Mouse (Mus musculus): Measurements from ENCODE around the gene Aox1. TPM values are rescaled to one million over a fixed set of nuclear protein-coding genes. Genes with fewer than 3 reads are reported as not detected.

Aox1 gene
- polyA plus RNA-seq, 1 experiment from 2014 or later: 0.25 TPM

GRCm38 (mm10) chr1:58065151-58065550 is 35.4 kb downstream of the Aox1 start:
- Histone ChIP-seq H3K4me3 (replicated peaks) (no peak overlapping the region), H3K36me3 (replicated peaks) (no peaks in the 10 kb centered on the region), H3K27me3 (no peaks in the 10 kb centered on the region), H3K4me2 (no peak overlapping the region), H3K4me1 (replicated peaks) (no peaks in the 10 kb centered on the region), H3K9me3 (replicated peaks) (no peaks in the 10 kb centered on the region), H3K27ac (replicated peaks) (no peak overlapping the region), H3K9ac (no peak overlapping the region)
- WGBS (ENCODE audit: insufficient replicate concordance): 75% methylated on average over 5 of the region's 5 CpGs
- no peak for ATAC-seq (ENCODE audit: insufficient read depth)

- Histone ChIP-seq H3K27me3 (no peaks in the 10 kb centered on the region), H3K9me3 (replicated peaks) (no peaks in the 10 kb centered on the region), H3K27ac (replicated peaks) (no peak overlapping the region), H3K9ac (no peak overlapping the region), H3K4me3 (replicated peaks) (no peak overlapping the region), H3K36me3 (replicated peaks) (no peaks in the 10 kb centered on the region), H3K4me1 (replicated peaks) (no peaks in the 10 kb centered on the region), H3K4me2 (no peak overlapping the region)
- no peak for ATAC-seq (ENCODE audit: insufficient read depth)
- WGBS (ENCODE audit: insufficient replicate concordance): 63% methylated on average over 3 of the region's 3 CpGs
Observed at GRCm38 (mm10) chr1:58065606-58066005, 35.9 kb downstream of the Aox1 start.

- Histone ChIP-seq H3K9ac (no peak overlapping the region), H3K4me1 (replicated peaks) (no peaks in the 10 kb centered on the region), H3K36me3 (replicated peaks) (no peaks in the 10 kb centered on the region), H3K27me3 (no peaks in the 10 kb centered on the region), H3K4me3 (replicated peaks) (no peak overlapping the region), H3K27ac (replicated peaks) (no peak overlapping the region), H3K4me2 (no peak overlapping the region), H3K9me3 (replicated peaks) (no peaks in the 10 kb centered on the region)
- no peak for ATAC-seq (ENCODE audit: insufficient read depth)
- WGBS (ENCODE audit: insufficient replicate concordance): 67% methylated on average over 6 of the region's 6 CpGs
Observed at GRCm38 (mm10) chr1:58069181-58069580, 39.5 kb downstream of the Aox1 start.

GRCm38 (mm10) chr1:58070091-58070490 is 40.4 kb downstream of the Aox1 start:
- no peak overlapping the region for H3K9ac ChIP-seq
- ATAC-seq (ENCODE audit: insufficient read depth): no peak
- 78% methylated on average over 11 of the region's 11 CpGs for WGBS (ENCODE audit: insufficient replicate concordance)

GRCm38 (mm10) chr1:58071006-58071405 is 41.3 kb downstream of the Aox1 start:
- Histone ChIP-seq H3K9me3 (replicated peaks) (no peaks in the 10 kb centered on the region), H3K27ac (replicated peaks) (no peak overlapping the region), H3K4me3 (replicated peaks) (no peak overlapping the region), H3K9ac (no peak overlapping the region), H3K36me3 (replicated peaks) (no peaks in the 10 kb centered on the region), H3K4me2 (no peak overlapping the region), H3K4me1 (replicated peaks) (no peaks in the 10 kb centered on the region), H3K27me3 (no peaks in the 10 kb centered on the region)
- no peak for ATAC-seq (ENCODE audit: insufficient read depth)
- 64% methylated on average over 9 of the region's 9 CpGs for WGBS (ENCODE audit: insufficient replicate concordance)

More at GRCm38 (mm10) chr1:58070091-58070490, 40.4 kb downstream of the Aox1 start:
- Histone ChIP-seq H3K27me3 (no peaks in the 10 kb centered on the region), H3K4me2 (no peak overlapping the region), H3K36me3 (replicated peaks) (no peaks in the 10 kb centered on the region), H3K4me3 (replicated peaks) (no peak overlapping the region), H3K4me1 (replicated peaks) (no peaks in the 10 kb centered on the region), H3K27ac (replicated peaks) (no peak overlapping the region), H3K9me3 (replicated peaks) (no peaks in the 10 kb centered on the region)

- H3K9ac ChIP-seq: no peak overlapping the region
- H3K4me1 ChIP-seq (replicated peaks): no peaks in the 10 kb centered on the region
- H3K4me3 ChIP-seq (replicated peaks): no peak overlapping the region
- H3K27ac ChIP-seq (replicated peaks): no peak overlapping the region
- H3K4me2 ChIP-seq: no peak overlapping the region
- H3K9me3 ChIP-seq (replicated peaks): no peaks in the 10 kb centered on the region
- no peaks in the 10 kb centered on the region for H3K27me3 ChIP-seq
- WGBS (ENCODE audit: insufficient replicate concordance): 63% methylated on average over 1 of the region's 1 CpGs
- no peak for ATAC-seq (ENCODE audit: insufficient read depth)
- H3K36me3 ChIP-seq (replicated peaks): no peaks in the 10 kb centered on the region
Observed at GRCm38 (mm10) chr1:58071509-58071908, 41.8 kb downstream of the Aox1 start.

- Histone ChIP-seq H3K27me3 (no peaks in the 10 kb centered on the region), H3K36me3 (replicated peaks) (no peaks in the 10 kb centered on the region), H3K4me2 (no peak overlapping the region), H3K9ac (no peak overlapping the region), H3K4me3 (replicated peaks) (no peak overlapping the region), H3K9me3 (replicated peaks) (no peaks in the 10 kb centered on the region), H3K4me1 (replicated peaks) (no peaks in the 10 kb centered on the region), H3K27ac (replicated peaks) (no peak overlapping the region)
- ATAC-seq (ENCODE audit: insufficient read depth): no peak
- 70% methylated on average over 2 of the region's 2 CpGs for WGBS (ENCODE audit: insufficient replicate concordance)
Observed at GRCm38 (mm10) chr1:58072416-58072815, 42.7 kb downstream of the Aox1 start.

- H3K4me3 ChIP-seq (replicated peaks): no peak overlapping the region
- no peak for ATAC-seq (ENCODE audit: insufficient read depth)
- WGBS (ENCODE audit: insufficient replicate concordance): 54% methylated on average over 12 of the region's 12 CpGs
- no peaks in the 10 kb centered on the region for H3K36me3 ChIP-seq (replicated peaks)
- H3K4me2 ChIP-seq: no peak overlapping the region
- H3K9me3 ChIP-seq (replicated peaks): no peaks in the 10 kb centered on the region
- H3K4me1 ChIP-seq (replicated peaks): no peaks in the 10 kb centered on the region
- no peak overlapping the region for H3K27ac ChIP-seq (replicated peaks)
- no peaks in the 10 kb centered on the region for H3K27me3 ChIP-seq
- no peak overlapping the region for H3K9ac ChIP-seq
Observed at GRCm38 (mm10) chr1:58072991-58073730, 43.4 kb downstream of the Aox1 start.

GRCm38 (mm10) chr1:58074266-58074665 is 44.5 kb downstream of the Aox1 start:
- Histone ChIP-seq H3K4me3 (replicated peaks) (no peak overlapping the region), H3K4me1 (replicated peaks) (no peaks in the 10 kb centered on the region), H3K9ac (no peak overlapping the region), H3K9me3 (replicated peaks) (no peaks in the 10 kb centered on the region), H3K36me3 (replicated peaks) (no peaks in the 10 kb centered on the region), H3K27me3 (no peaks in the 10 kb centered on the region), H3K4me2 (no peak overlapping the region), H3K27ac (replicated peaks) (no peak overlapping the region)
- ATAC-seq (ENCODE audit: insufficient read depth): no peak
- 72% methylated on average over 2 of the region's 2 CpGs for WGBS (ENCODE audit: insufficient replicate concordance)

- Histone ChIP-seq H3K4me1 (replicated peaks) (no peaks in the 10 kb centered on the region), H3K9ac (no peak overlapping the region), H3K27ac (replicated peaks) (no peak overlapping the region), H3K4me3 (replicated peaks) (no peak overlapping the region), H3K27me3 (no peaks in the 10 kb centered on the region), H3K36me3 (replicated peaks) (no peaks in the 10 kb centered on the region), H3K9me3 (replicated peaks) (no peaks in the 10 kb centered on the region), H3K4me2 (no peak overlapping the region)
- no peak for ATAC-seq (ENCODE audit: insufficient read depth)
Observed at GRCm38 (mm10) chr1:58077882-58078281, 48.2 kb downstream of the Aox1 start.

- H3K27ac ChIP-seq (replicated peaks): no peak overlapping the region
- H3K4me1 ChIP-seq (replicated peaks): no peaks in the 10 kb centered on the region
- no peaks in the 10 kb centered on the region for H3K9me3 ChIP-seq (replicated peaks)
- no peak overlapping the region for H3K4me3 ChIP-seq (replicated peaks)
- no peak overlapping the region for H3K9ac ChIP-seq
- H3K27me3 ChIP-seq: no peaks in the 10 kb centered on the region
- no peak overlapping the region for H3K4me2 ChIP-seq
- ATAC-seq (ENCODE audit: insufficient read depth): no peak
- whole genome bisulfite sequencing (ENCODE audit: insufficient replicate concordance): 77% methylated on average over 7 of the region's 7 CpGs
- H3K36me3 ChIP-seq (replicated peaks): no peaks in the 10 kb centered on the region
Observed at GRCm38 (mm10) chr1:58078390-58078789, 48.7 kb downstream of the Aox1 start.

GRCm38 (mm10) chr1:58079689-58080088 is 50.0 kb downstream of the Aox1 start:
- no peaks in the 10 kb centered on the region for H3K27me3 ChIP-seq
- 75% methylated on average over 5 of the region's 5 CpGs for WGBS (ENCODE audit: insufficient replicate concordance)

More at GRCm38 (mm10) chr1:58079689-58080088, 50.0 kb downstream of the Aox1 start:
- H3K9ac ChIP-seq: no peak overlapping the region
- H3K36me3 ChIP-seq (replicated peaks): no peaks in the 10 kb centered on the region
- H3K4me3 ChIP-seq (replicated peaks): no peak overlapping the region
- no peak overlapping the region for H3K4me2 ChIP-seq
- H3K9me3 ChIP-seq (replicated peaks): no peaks in the 10 kb centered on the region
- H3K27ac ChIP-seq (replicated peaks): no peak overlapping the region
- no peak for ATAC-seq (ENCODE audit: insufficient read depth)
- H3K4me1 ChIP-seq (replicated peaks): no peaks in the 10 kb centered on the region
